Mouse (Mus musculus): ENCODE data around the gene Gm8122. TPM values are rescaled to one million over a fixed set of nuclear protein-coding genes. Genes with fewer than 3 reads are reported as not detected.

Gene Gm8122
- not detected for polyA plus RNA-seq (2017; shearing (Covaris generic))

GRCm38 (mm10) chr14:43235204-43235603, at the start of gene Gm8122:
Gene Gm8122, minus strand, starts transcription at chr14:43235304.

GRCm38 (mm10) chr14:43274986-43275511, 39.9 kb upstream of the Gm8122 start, which contains the start of gene Gm9732:
Gene Gm9732, plus strand, starts transcription at chr14:43275036.

GRCm38 (mm10) chr14:43258349-43258748, 23.2 kb upstream of the Gm8122 start, which contains the start of gene Gm8126:
Gene Gm8126, plus strand, starts transcription at chr14:43258649.

Other genes starting within 250 kb of the Gm8122 start
- not detected for gene Gm8082, start 241.7 kb downstream of the Gm8122 start, polyA plus RNA-seq (2017; shearing (Covaris generic))
- not detected for gene Gm10376, start 219.7 kb downstream of the Gm8122 start, polyA plus RNA-seq (2017; shearing (Covaris generic))
- not detected for gene Gm8094, start 158.7 kb downstream of the Gm8122 start, polyA plus RNA-seq (2017; shearing (Covaris generic))
- not detected for gene Gm8104, start 134.7 kb downstream of the Gm8122 start, polyA plus RNA-seq (2017; shearing (Covaris generic))
- gene Gm7233, start 55.4 kb downstream of the Gm8122 start, polyA plus RNA-seq (2017; shearing (Covaris generic)), result not detected
- not detected for gene Gm8126, start 23.3 kb upstream of the Gm8122 start, polyA plus RNA-seq (2017; shearing (Covaris generic))
- gene Gm9732, start 39.7 kb upstream of the Gm8122 start, polyA plus RNA-seq (2017; shearing (Covaris generic)), result 0.76 TPM
- gene Gm8127, start 58.5 kb upstream of the Gm8122 start, polyA plus RNA-seq (2017; shearing (Covaris generic)), result not detected
- gene 1700001F09Rik, start 112.5 kb upstream of the Gm8122 start, polyA plus RNA-seq (2017; shearing (Covaris generic)), result not detected
- gene Gm8138, start 181.0 kb upstream of the Gm8122 start, polyA plus RNA-seq (2017; shearing (Covaris generic)), result not detected